Mouse (Mus musculus) cerebellum, adult 8-10 months (tissue): ENCODE results near the gene Gm21366.
"Not testable (repeated sequence)": the region's sequence is repeated elsewhere in the genome, so short reads cannot be mapped to it uniquely, and the experiment has no call there.

Source experiments
- DNase-seq: peaks from one replicate; pipeline ENCODE4 v3.0.0; 2022

Gene Gm21366

DNA sequence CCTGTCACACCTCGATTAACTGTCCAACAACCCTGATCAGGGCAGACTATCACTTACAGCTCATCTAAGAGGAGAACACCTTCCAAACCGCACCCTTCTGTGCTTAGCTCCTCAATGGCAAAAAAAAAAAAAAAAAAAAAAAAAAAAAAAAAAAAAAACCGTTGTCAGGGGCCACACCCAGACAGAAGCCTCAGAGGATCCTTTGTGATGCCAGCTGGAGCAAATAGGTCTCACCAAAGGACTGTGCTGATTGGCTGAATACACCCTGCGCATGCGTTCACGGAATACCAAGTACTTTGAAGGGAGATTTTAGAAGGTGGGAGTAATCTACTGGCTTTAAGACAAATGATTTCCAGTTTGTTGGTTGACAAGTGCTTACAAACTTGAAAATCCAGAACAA is at the start of gene Gm21366:
TSS of gene Gm21366 (minus strand) at position 101 of the 400 bp plus-strand sequence.
- not testable (repeated sequence) for DNase-seq
